Mouse (Mus musculus): ENCODE results near the gene Paqr9.
A peak's percentile ranks its signal among the peaks of the same experiment; 100 is the strongest.

Gene Paqr9

DNA sequence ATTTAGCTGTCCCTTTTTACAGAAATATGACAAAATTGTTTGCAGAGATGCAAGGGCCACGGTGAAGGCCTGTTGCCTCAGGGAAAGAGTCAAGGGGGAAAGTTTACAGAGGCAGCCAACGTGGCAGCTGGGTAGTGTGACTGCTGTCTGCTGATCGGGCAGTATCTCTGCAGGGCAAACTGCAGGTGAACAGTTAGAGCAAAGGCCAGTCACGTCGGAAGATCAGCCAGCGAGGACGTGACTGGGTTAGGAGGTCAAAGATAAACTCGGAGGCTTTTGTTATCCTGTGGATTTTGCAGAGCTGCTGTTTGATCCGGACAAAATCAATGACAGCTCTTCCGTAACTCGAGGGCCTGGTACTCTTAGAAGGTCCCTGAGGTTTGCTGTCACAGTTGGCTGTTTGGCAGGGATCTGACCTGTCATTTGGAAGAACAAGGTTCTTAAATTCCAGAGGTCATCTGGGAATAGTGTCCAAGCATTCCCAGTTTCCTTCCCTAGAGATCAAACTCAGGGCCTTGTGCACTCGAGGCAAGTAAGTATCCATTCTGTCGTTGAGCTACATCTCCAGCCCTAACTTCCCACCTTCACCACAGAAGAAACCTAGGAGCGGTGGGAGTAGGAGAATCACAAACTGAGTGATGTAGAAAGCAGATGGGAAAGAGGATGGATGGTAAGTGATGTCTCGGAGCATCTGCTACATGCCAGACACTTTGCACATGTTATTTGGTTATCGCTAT is 21.7 kb downstream of the Paqr9 start:
- DNase-seq, result no peak

DNA sequence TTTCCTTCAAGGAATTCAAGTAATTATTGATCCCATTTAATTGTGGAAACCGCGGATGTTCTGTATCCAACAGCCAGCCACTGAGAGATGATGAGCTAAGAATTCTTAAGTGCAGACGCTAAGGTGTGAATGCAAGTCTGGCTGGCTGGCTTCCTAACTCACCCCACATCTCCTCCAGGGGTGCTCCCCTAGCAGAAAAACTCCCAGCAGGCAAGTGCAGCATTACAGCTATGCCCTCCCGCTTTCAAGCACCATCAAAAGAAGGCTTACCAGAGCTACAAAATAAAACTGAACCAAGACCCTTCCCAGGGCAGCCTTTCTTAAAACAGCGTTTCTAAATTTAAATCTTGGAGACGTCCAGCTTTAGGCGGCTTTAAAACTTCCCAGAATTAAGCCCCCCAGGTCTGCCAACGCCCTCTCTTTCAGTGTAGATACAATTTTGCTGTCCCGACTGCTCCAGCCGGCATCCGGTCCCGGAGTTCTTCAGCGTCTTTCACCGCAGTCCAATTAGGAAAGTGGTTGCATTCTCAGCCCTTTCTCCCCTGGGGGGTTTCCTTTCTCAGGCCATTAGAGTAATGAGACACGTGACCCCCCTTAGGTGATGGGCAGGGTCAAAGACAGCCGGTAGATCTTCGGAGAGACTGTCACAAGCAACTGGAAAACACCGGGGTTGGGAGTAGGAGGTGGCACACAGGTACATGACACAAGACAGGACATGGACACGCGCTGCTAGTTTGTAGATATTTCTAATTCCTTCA is 22.5 kb downstream of the Paqr9 start:
- DNase-seq, result no peak

DNA sequence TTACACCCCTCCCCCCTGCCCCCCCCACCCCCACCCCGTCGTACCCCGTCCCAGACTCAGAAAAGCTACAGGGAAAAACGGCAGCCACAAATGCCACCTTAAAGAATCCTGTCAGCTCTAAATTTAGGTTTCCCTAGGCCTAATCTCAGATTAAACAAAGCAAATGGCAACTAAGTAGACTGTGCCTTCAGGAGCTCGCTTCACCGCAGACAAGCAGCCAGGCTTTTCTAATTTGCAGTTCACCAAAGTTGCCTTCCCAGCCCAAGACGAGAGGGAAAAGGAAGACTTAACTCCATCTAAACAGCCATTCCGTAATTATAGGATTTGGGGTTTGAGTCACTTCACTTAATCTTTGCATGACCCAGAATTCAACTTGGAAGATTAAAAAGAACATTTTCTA is 23.1 kb downstream of the Paqr9 start:
- no peak for DNase-seq

DNA sequence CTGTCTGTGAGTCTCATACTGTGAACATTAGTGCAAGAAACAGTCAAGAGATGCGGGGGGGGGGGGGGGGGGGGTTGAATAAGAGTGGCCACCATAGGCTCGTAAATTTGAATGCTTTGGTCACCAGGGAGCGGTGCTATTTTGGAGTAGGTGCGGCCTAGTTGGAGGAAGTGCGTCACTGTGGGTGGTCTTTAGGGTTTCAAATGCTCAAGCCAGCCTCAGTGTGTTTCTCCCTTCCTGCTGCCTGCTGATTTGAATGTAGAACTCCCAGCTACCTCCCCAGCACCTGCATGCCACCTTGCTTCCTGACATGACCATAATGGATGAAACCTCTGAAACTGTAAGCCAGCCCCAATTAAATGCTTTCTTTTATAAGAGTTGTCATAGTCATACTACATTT is 26.6 kb downstream of the Paqr9 start:
- DNase-seq, result no peak

DNA sequence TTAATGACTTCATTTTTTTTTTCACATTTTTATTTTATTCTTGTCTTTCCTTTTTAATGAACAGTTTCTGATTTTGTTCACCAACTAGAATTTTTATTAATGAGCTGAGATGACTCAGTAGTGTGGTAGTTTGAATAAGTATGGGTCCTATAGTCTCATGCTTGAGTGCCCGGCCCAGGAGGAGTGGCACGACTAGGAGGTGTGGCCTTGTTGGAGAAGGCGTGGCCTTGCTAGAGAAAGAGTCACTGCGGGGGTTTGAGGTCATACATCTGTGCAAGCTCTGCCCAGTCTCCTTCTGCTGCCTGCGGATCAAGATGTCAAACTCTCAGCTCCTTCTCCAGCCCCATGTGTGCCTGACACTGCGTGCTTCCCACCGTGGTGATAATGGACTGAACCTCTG is 28.6 kb downstream of the Paqr9 start:
- DNase-seq, result no peak

DNA sequence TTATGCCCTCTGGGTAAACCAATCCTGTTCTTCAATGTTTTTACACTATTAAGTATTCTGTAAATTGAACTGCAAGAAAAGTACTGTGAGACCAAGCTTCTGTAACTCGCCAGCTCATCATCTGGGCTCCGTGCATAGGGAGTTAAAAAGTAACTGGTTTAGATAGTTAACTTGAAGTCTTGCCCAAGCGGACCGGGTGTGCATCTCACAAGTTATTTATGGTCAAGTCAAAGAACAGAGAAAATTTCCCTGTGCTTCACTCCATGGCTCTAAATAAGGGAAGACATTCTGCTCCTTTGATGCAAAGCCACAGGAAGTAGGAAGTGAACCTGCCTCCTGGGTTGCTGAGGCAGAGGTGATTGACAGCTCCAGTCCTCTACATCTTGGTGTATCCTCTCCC is 34.8 kb downstream of the Paqr9 start:
- no peak for DNase-seq

DNA sequence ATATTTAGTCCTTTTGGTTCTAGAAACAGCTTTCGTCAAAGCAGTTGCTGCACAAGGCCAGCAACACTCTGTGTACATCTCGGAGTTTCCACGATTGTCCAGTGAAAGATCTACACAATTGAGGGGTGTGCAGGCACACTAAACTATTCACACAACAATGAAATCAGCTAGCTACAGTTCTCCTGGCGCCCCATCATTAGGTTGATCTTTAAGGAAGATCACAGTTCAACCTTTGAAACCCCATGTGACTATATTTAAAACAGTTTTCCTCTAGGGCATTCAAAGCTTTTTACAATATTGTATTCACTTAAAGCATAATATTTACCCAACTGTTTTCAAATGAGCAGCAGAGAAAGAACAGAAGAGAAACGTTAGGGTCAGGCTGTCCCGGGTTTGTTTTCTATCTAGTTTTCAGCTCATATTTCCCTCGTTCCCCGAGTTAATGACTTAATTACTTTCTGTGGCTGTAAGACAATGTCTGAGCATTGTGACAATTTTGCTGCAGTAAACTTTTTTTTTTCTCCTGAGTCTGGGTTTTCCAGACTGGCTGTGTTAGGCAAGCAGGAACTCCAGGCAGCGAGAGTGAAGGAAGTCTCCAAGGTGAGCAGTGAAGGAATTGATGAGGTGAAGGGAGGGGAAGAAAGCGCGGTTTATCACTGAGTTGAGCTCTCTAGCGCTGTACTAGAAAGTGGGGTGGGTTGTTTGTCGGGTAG is 38.2 kb downstream of the Paqr9 start:
- no peak for DNase-seq

DNA sequence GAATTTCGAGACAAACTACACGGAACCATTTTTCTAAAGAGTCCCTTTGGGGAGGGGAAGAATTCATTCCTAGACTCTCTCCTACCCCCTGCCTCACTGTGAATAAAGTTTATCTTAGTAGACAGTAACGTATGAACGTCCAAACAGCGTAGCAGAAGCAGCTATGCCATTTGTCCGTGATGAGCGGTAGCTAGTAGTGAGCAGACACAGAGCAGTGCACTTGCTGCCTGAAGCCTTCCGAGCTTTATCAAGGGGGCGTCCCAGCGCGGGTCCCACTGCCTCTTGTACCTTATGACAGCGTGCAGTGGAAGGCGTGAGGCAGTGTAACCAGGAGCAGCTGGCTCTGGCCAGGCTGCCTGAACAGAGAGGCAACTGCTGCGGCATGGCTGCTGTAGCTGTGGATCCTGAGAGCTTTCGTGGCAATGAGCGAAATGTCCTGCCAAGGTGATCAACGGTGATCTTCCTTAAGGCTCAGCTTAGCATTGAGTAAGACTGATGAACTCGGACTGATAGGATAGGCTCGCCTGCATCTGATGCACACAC is 38.8 kb downstream of the Paqr9 start:
- no peak for DNase-seq

DNA sequence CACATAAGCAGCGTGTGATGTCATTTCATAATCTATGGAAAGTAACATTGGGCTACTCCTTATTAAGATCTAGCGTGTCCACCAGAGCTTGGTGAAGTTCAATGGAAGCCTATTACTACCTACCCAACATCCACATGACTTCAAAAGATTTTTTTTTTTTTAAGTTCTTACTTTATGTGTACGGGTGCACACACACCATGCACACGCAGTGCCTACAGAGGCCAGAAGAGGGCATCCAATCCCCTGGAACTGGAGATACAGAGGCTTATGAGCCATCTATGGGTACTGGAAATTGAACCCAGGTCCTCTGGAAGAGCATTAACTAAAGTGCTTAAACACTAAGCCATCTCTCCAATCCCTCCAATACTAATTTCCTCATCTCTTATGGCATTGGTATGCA is 39.9 kb downstream of the Paqr9 start:
- DNase-seq, result no peak

DNA sequence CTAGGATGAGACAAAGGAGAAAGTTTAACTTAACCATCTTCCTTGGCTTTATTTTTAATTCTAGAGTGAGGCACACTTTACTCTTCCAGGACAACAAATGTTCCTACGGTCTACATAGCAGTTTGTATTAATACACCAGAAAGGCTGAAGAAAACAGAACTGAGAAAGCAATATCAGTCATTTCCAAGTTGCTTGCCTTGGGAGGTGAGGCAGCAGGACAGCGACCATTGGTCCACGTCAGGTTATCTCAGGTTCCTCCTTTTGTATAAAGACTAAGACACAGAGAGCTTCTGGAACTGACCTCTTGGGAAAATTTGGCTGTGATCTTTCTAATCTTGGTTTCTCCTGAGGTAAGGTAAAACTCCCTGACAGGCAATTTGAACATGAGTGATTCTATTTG is 43.4 kb downstream of the Paqr9 start:
- DNase-seq, result no peak

DNA sequence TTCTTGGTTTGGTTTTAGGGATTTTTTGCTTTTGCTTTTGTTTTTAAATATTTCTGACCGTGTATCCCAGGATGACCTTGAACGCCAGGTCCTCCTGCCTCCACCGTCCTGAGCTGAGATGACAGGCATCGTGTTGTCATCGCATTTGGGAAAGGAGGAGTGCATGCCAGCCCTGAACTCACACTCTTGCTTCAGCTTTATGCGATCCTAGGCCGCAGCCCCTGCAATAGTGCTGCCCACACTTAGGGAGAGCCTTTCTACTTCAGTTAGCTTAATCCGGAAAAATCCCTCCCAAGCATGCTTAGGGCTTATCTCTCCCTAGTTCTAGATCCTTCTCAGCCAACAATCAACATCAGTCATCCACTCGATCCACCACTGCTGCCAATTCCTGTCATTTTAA is 43.9 kb downstream of the Paqr9 start:
- DNase-seq, result no peak

DNA sequence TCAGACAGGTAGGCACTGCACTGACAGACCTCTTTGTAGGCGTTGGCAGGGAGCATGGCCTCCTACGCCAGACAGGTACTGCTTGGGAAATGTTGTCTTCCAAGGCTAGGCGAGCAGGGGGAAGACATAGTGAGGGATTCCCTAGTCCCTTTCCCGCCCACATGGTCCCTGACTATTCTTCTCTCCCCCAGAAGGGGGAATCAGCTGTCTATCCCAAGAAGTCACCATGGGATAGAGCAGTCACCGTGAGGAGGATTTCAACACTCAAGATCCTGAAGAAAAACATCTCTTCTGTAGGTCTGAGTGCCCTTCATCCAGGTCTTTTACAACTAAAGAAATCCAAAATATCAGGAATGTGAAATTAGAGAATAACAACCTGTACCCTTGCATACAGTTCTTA is 47.7 kb downstream of the Paqr9 start:
- peak; percentile 13 for DNase-seq

DNA sequence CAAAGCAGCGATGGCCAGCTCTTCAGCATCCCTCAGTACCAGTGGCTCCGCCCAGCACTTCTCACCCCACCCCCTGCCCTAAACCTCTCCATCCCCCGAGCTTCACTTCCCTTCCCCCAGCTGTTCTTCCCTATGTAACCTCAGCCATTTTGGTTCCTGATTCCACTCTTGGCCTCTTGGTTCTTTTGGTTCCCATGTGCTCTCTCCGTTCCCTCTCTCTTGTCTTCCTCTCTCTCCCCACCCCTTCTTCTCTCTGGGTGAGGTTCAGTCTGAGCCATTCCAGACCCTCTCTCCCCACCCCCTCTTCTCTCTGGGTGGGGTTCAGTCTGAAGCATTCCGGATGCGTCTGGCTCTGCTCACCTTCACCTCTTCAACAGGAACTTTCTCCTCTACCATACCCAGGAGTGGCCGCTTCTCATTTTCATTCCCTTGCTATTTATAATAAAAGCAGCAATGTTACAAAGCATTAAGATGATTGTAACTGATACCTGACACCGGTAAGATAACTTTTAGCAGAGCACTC is 52.9 kb downstream of the Paqr9 start:
- no peak for DNase-seq

DNA sequence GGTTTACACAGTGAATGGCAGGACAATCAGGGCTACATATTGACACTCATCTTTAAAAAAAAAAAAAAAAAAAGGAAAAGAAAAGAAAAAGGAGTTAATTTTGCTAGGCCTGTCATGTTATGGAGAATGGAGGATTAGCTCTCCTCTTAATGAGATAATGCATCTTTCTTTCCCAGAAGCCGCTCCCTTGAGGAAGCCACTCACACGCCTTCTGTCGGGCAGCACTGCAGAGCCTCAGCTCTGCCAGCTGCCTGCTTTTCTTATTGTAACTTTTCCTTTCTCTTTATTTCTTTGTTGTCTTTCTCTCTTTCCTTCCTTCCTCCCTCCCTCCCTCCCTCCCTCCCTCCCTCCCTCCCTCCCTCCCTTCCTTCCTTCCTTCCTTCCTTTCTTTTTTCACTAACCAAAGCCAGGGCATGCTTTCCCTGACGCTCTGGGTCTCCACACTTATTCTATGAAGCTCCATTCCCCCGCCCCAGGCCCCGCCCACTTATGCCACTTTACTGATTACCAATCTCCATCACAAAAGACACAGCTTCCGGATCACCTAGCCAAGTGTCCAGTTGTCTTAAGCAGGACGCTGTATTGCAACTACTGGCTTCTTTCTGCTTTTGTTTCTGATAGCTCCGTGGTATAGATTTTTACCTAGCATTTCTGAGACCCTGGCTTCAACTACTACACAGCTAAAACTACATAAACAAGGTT is 54.1 kb downstream of the Paqr9 start:
- peak; percentile 8 for DNase-seq

DNA sequence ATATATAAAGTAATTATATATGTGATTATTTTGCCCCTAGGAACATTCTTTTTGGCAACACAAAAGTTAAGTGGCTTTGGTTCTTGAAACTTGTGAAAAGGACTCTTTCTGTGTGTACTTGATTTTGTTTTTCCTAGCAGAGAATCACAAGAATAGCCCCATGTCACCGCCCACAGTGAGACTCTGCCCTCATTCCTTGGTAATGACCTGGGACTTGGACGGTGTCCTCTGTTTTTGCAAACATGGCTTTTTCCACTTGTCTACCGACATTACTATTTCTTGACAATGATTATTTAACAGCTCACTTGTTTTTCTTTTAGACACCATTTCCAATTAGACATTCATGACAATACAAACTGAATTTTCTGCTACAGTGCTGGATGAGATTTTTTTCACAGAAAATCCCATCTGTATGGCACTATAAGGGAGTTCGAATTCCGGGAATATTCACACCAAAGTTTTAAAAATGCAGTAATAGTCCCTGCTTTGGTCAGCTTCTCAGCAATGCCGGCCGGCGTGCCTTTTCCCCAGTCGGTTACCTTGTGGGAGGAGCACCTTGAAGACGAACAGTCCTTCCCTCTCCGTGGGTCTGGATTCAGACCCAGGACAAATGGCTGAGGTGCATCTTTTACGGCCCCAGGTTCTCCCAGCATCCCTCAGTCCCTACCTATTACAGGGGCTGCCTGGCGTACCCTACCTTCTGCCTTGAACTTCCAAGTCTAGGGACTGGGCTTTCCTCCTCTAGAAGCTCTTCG is 55.6 kb downstream of the Paqr9 start:
- peak; percentile 53 for DNase-seq

DNA sequence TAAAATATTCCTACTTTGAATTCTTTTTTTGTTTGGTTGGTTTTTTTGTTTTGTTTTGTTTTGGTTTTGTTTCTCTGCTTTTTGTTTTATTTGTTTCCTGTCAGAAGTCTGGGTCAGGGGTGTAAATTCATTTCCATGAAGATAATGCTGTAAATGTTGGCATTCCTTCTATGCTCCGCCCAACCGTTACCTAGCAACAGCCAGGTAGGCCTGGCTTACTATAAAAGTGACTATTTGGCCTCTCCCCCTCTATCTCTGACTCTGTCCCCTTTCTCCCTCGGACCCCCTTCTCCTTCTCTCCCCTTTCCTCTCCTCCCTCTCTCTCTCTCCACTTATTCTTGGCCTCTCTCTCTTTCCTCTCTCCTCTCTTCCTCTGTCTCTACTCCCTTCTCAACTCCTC is 56.5 kb downstream of the Paqr9 start:
- no peak for DNase-seq
